Mouse (Mus musculus) c-Kit-positive CD71-positive TER-119-positive erythroid progenitor cells, embryonic 14.5 days (primary cell): Measurements from ENCODE around the gene Pttg1.

Experiments used
- DNase-seq: peaks from one replicate; pipeline ENCODE4 v3.0.0-alpha.2; 2013; ENCODE audit warnings: low spot score

Gene Pttg1

GRCm38 (mm10) chr11:43374956-43375355 is 51.1 kb downstream of the Pttg1 start:
- no peak for DNase-seq

GRCm38 (mm10) chr11:43373367-43373766 is 52.7 kb downstream of the Pttg1 start:
- DNase-seq, result no peak

- no peak for DNase-seq
Observed at GRCm38 (mm10) chr11:43371807-43372206, 54.2 kb downstream of the Pttg1 start.
